Comparison of ENCODE assay signal across 19 mouse cellular contexts in genomic region chr16:96032368-96033043, GRCm38 (mm10). TPM values are rescaled to one million over a fixed set of nuclear protein-coding genes. Genes with fewer than 3 reads are reported as not detected.
DNase-seq lines count a peak whose midpoint lies in the region; ATAC-seq lines count a peak whose summit lies in the region.
"Had no signal": no experiment of that assay in that cellular context is flagged by ENCODE, and none has a peak within 500 bp of the region (broad histone marks: within the 10 kb centered on the region; RNA-seq: fewer than 3 reads in every experiment).

No protein-coding gene starts in this region.

- WGBS in heart, embryonic 10.5 days, result 56% methylated on average over 13 of the region's 13 CpGs
- WGBS in heart, embryonic 12.5 days, result 43% methylated on average over 13 of the region's 13 CpGs
- 18% methylated on average over 13 of the region's 13 CpGs for WGBS in liver, embryonic 13.5 days (ENCODE audit: insufficient replicate concordance)
- WGBS in midbrain, embryonic 10.5 days, result 97% methylated on average over 13 of the region's 13 CpGs
- WGBS in hindbrain, embryonic 12.5 days, result 92% methylated on average over 13 of the region's 13 CpGs

- DNase-seq in heart, embryonic 10.5 days (ENCODE audit: low spot score), result peak; percentile 52
- DNase-seq in c-Kit-positive CD71-positive TER-119-positive erythroid progenitor cells, embryonic 14.5 days (ENCODE audit: low spot score), result peak; percentile 64
- peak; percentile 38 for DNase-seq in liver, embryonic 13.5 days
- DNase-seq in midbrain, embryonic 10.5 days (ENCODE audit: low spot score), result no peak
- DNase-seq in kidney, postnatal 10 days, result no peak
- no peak for DNase-seq in frontal cortex, postnatal 36 days (ENCODE audit: low spot score in 2 of 2)
- DNase-seq: cerebellum, adult 8-10 months; gastrocnemius, postnatal 36 days; heart, postnatal 36 days; kidney, adult 18-20 months; kidney, postnatal 36 days; right cerebral cortex, postnatal 25 days; thymus, postnatal 36 days had no signal

- H3K27me3 ChIP-seq in heart, embryonic 10.5 days (ENCODE audit: insufficient read depth, poor library complexity, severe bottlenecking), result no peaks in the 10 kb centered on the region
- no peaks in the 10 kb centered on the region for H3K27me3 ChIP-seq in heart, embryonic 12.5 days (replicated peaks)
- H3K27me3 ChIP-seq in liver, embryonic 13.5 days, result no peaks in the 10 kb centered on the region
- no peaks in the 10 kb centered on the region for H3K27me3 ChIP-seq in midbrain, embryonic 10.5 days (ENCODE audit: low read depth, poor library complexity, severe bottlenecking)
- no peaks in the 10 kb centered on the region for H3K27me3 ChIP-seq in hindbrain, embryonic 12.5 days
- H3K27me3 ChIP-seq: embryonic facial prominence, embryonic 12.5 days; heart, embryonic 13.5 days; limb, embryonic 12.5 days had no signal

- no peaks in the 10 kb centered on the region for H3K9me3 ChIP-seq in heart, embryonic 10.5 days
- no peaks in the 10 kb centered on the region for H3K9me3 ChIP-seq in heart, embryonic 12.5 days (replicated peaks)
- no peaks in the 10 kb centered on the region for H3K9me3 ChIP-seq in liver, embryonic 13.5 days (replicated peaks)
- no peaks in the 10 kb centered on the region for H3K9me3 ChIP-seq in midbrain, embryonic 10.5 days (replicated peaks)
- H3K9me3 ChIP-seq in hindbrain, embryonic 12.5 days (replicated peaks), result no peaks in the 10 kb centered on the region
- H3K9me3 ChIP-seq: embryonic facial prominence, embryonic 12.5 days; heart, embryonic 13.5 days; limb, embryonic 12.5 days had no signal

- peaks cover 98% of the 10 kb centered on the region for H3K36me3 ChIP-seq in heart, embryonic 10.5 days
- H3K36me3 ChIP-seq in heart, embryonic 12.5 days, result peaks cover 93% of the 10 kb centered on the region
- peaks cover 69% of the 10 kb centered on the region for H3K36me3 ChIP-seq in liver, embryonic 13.5 days
- H3K36me3 ChIP-seq in midbrain, embryonic 10.5 days, result peaks cover 100% of the 10 kb centered on the region
- peaks cover 98% of the 10 kb centered on the region for H3K36me3 ChIP-seq in hindbrain, embryonic 12.5 days

- no peak overlapping the region for H3K4me3 ChIP-seq in heart, embryonic 10.5 days
- H3K4me3 ChIP-seq in heart, embryonic 12.5 days, result no peak overlapping the region
- no peak overlapping the region for H3K4me3 ChIP-seq in liver, embryonic 13.5 days (replicated peaks)
- no peak overlapping the region for H3K4me3 ChIP-seq in midbrain, embryonic 10.5 days
- no peak overlapping the region for H3K4me3 ChIP-seq in hindbrain, embryonic 12.5 days
- H3K4me3 ChIP-seq: embryonic facial prominence, embryonic 12.5 days; heart, embryonic 13.5 days; limb, embryonic 12.5 days had no signal

- H3K9ac ChIP-seq in heart, embryonic 12.5 days, result no peak overlapping the region
- H3K9ac ChIP-seq in liver, embryonic 13.5 days, result no peak overlapping the region
- H3K9ac ChIP-seq in hindbrain, embryonic 12.5 days, result no peak overlapping the region
- H3K9ac ChIP-seq: embryonic facial prominence, embryonic 12.5 days; heart, embryonic 13.5 days; limb, embryonic 12.5 days had no signal

- H3K27ac ChIP-seq in heart, embryonic 10.5 days, result no peak overlapping the region
- no peak overlapping the region for H3K27ac ChIP-seq in heart, embryonic 12.5 days (ENCODE audit: poor library complexity, severe bottlenecking)
- peak overlapping the region; percentile 67 for H3K27ac ChIP-seq in liver, embryonic 13.5 days
- H3K27ac ChIP-seq in midbrain, embryonic 10.5 days (replicated peaks), result no peak overlapping the region
- no peak overlapping the region for H3K27ac ChIP-seq in hindbrain, embryonic 12.5 days
- H3K27ac ChIP-seq: embryonic facial prominence, embryonic 12.5 days; heart, embryonic 13.5 days; hindbrain, postnatal 0 days; limb, embryonic 12.5 days had no signal

- H3K4me1 ChIP-seq in heart, embryonic 10.5 days, result no peaks in the 10 kb centered on the region
- H3K4me1 ChIP-seq in heart, embryonic 12.5 days (replicated peaks), result no peaks in the 10 kb centered on the region
- peaks cover 16% of the 10 kb centered on the region for H3K4me1 ChIP-seq in liver, embryonic 13.5 days (replicated peaks)
- no peaks in the 10 kb centered on the region for H3K4me1 ChIP-seq in midbrain, embryonic 10.5 days
- H3K4me1 ChIP-seq in hindbrain, embryonic 12.5 days, result no peaks in the 10 kb centered on the region
- H3K4me1 ChIP-seq: embryonic facial prominence, embryonic 12.5 days; heart, embryonic 13.5 days; limb, embryonic 12.5 days had no signal

- no peak for ATAC-seq in heart, embryonic 12.5 days (ENCODE audit: insufficient number of reproducible peaks, low FRiP score)
- peak; percentile 97 for ATAC-seq in liver, embryonic 13.5 days (ENCODE audit: low read depth)
- ATAC-seq in hindbrain, embryonic 12.5 days (ENCODE audit: low FRiP score), result no peak
- ATAC-seq: hindbrain, postnatal 0 days had no signal

- no peak overlapping the region for H3K4me2 ChIP-seq in heart, embryonic 12.5 days
- H3K4me2 ChIP-seq in liver, embryonic 13.5 days, result no peak overlapping the region
- no peak overlapping the region for H3K4me2 ChIP-seq in hindbrain, embryonic 12.5 days (replicated peaks)
- H3K4me2 ChIP-seq: embryonic facial prominence, embryonic 12.5 days; heart, embryonic 13.5 days; limb, embryonic 12.5 days had no signal

RNA-seq across cellular contexts. Expression of gene Psmg1, which starts 41.7 kb away (rescaled TPM):
- polyA plus RNA-seq in heart, embryonic 10.5 days (2016; fragmentation: Nextera tagmentation; extraction: Ambion mirVana), result 91.6 and 122 TPM in 2 replicates
- 65.7 and 72.8 TPM in 2 replicates for polyA plus RNA-seq in heart, embryonic 12.5 days (2016; fragmentation: Nextera tagmentation; extraction: Ambion mirVana)
- 68.8 and 70.4 TPM in 2 replicates for polyA plus RNA-seq in liver, embryonic 13.5 days (2015; fragmentation: Nextera tagmentation; extraction: Ambion mirVana)
- 102 and 113 TPM in 2 replicates for polyA plus RNA-seq in midbrain, embryonic 10.5 days (2016; fragmentation: Nextera tagmentation; extraction: Ambion mirVana)
- 66.3 and 70.5 TPM in 2 replicates for polyA plus RNA-seq in hindbrain, embryonic 12.5 days (2016; fragmentation: Nextera tagmentation; extraction: Ambion mirVana)

RNA-seq across cellular contexts. Expression of gene Brwd1, which starts 49.8 kb away (rescaled TPM):
- 89.2 and 93.6 TPM in 2 replicates for polyA plus RNA-seq in heart, embryonic 10.5 days (2016; fragmentation: Nextera tagmentation; extraction: Ambion mirVana)
- polyA plus RNA-seq in heart, embryonic 12.5 days (2016; fragmentation: Nextera tagmentation; extraction: Ambion mirVana), result 93.7 and 94.1 TPM in 2 replicates
- 15.1 and 16.2 TPM in 2 replicates for polyA plus RNA-seq in liver, embryonic 13.5 days (2015; fragmentation: Nextera tagmentation; extraction: Ambion mirVana)
- polyA plus RNA-seq in midbrain, embryonic 10.5 days (2016; fragmentation: Nextera tagmentation; extraction: Ambion mirVana), result 133 and 160 TPM in 2 replicates
- polyA plus RNA-seq in hindbrain, embryonic 12.5 days (2016; fragmentation: Nextera tagmentation; extraction: Ambion mirVana), result 219 and 232 TPM in 2 replicates

Comparison
In these comparisons a context has a peak if more than half of its experiments do, and no peak if none do; other contexts are left out.
1. DNase-seq: peak in heart, embryonic 10.5 days (single experiment), c-Kit-positive CD71-positive TER-119-positive erythroid progenitor cells, embryonic 14.5 days (single experiment) and liver, embryonic 13.5 days (single experiment); none in midbrain, embryonic 10.5 days (single experiment), kidney, postnatal 10 days (single experiment) and frontal cortex, postnatal 36 days (0 of 2).